Mouse (Mus musculus) limb, embryonic 14.5 days (tissue): ENCODE measurements around the gene Castor1. TPM values are rescaled to one million over a fixed set of nuclear protein-coding genes. Genes with fewer than 3 reads are reported as not detected.

ENCODE experiments used
- ATAC-seq: fragments of 200-750 bp; cut with Nextera tagmentation; 2 replicates; pipeline ENCODE4 v1.8.0; 2017; ENCODE audit warnings: low read depth, moderate number of reproducible peaks, moderate TSS enrichment; ENCODE audit not compliant: low FRiP score
- DNase-seq: peaks from one replicate; pipeline ENCODE4 v3.0.0-alpha.2; 2015; ENCODE audit warnings: low spot score
- H3K27ac ChIP-seq: fragments of 300-500 bp; sonication (generic); replicated peaks from 2 replicates; pipeline ENCODE4 v1.5.1; 2014; ENCODE audit warnings: low read depth, mild to moderate bottlenecking, low read length, moderate library complexity, mixed read lengths
- H3K27me3 ChIP-seq: fragments of 300-500 bp; sonication (generic); 2 replicates; pipeline ENCODE4 v1.6.1; 2014; ENCODE audit warnings: low read length, mixed read lengths; ENCODE audit not compliant: control insufficient read depth, insufficient read depth
- H3K36me3 ChIP-seq: fragments of 300-500 bp; sonication (generic); 2 replicates; pipeline ENCODE4 v1.6.1; 2014; ENCODE audit warnings: mild to moderate bottlenecking, low read length, moderate library complexity, mixed read lengths; ENCODE audit not compliant: control insufficient read depth, insufficient read depth
- H3K4me1 ChIP-seq: fragments of 300-500 bp; sonication (generic); 2 replicates; pipeline ENCODE4 v1.6.1; 2014; ENCODE audit warnings: antibody characterized with exemption, low read length, mixed read lengths; ENCODE audit not compliant: control insufficient read depth, insufficient read depth
- H3K4me2 ChIP-seq: fragments of 300-500 bp; sonication (generic); replicated peaks from 2 replicates; pipeline ENCODE4 v1.6.1; 2014; ENCODE audit warnings: low read depth, mild to moderate bottlenecking, low read length, moderate library complexity; ENCODE audit not compliant: severe bottlenecking
- H3K4me3 ChIP-seq: fragments of 300-500 bp; sonication (generic); replicated peaks from 2 replicates; pipeline ENCODE4 v1.5.1; 2014; ENCODE audit warnings: low read length
- H3K9ac ChIP-seq: fragments of 300-500 bp; sonication (generic); 2 replicates; pipeline ENCODE4 v1.6.1; 2014; ENCODE audit warnings: mild to moderate bottlenecking, low read depth, low read length, moderate library complexity; ENCODE audit not compliant: severe bottlenecking
- H3K9me3 ChIP-seq: fragments of 300-500 bp; sonication (generic); 2 replicates; pipeline ENCODE4 v1.6.1; 2016; ENCODE audit warnings: low read length; ENCODE audit not compliant: control insufficient read depth
- POLR2A ChIP-seq: fragments of 200-500 bp; IDR thresholded peaks from 2 replicates; pipeline ENCODE4 v1.8.0; 2012; ENCODE audit warnings: inconsistent platforms, mild to moderate bottlenecking, moderate library complexity, borderline replicate concordance; ENCODE audit not compliant: insufficient read depth, insufficient read length; ENCODE audit errors: extremely low read depth
- WGBS: fragments of 180-500 bp; shearing (Covaris S2); extraction: QIAGEN DNeasy Blood & Tissue Kit; methylation state at CpG from one replicate; pipeline ENCODE4 v1.1.7; 2014; 5-methylcytosine and 5-hydroxymethylcytosine counted together
- polyA plus RNA-seq, 2 experiments: library from polyadenylated mRNA; depleted of rRNA in 1 of 2; stranded (reverse) in 1 of 2; unstranded in 1 of 2; fragments of >200 nt; fragmentation: Nextera tagmentation in 1 of 2; extraction: Ambion mirVana in 1 of 2; gene quantifications; 2 replicates each; pipeline versions ENCODE4 v1.2.1 to v1.2.3; 2012 to 2014

The Castor1 gene
- polyA plus RNA-seq (2012; rRNA removed) (10.6 and 12.4 TPM in 2 replicates), polyA plus RNA-seq (2014; fragmentation: Nextera tagmentation; extraction: Ambion mirVana) (10.3 and 13.9 TPM in 2 replicates)

- TF ChIP-seq POLR2A = no peak
- Histone ChIP-seq H3K4me1 (peaks cover 14% of the 10 kb centered on the region), H3K4me2 (peak within 1 kb of the TSS; percentile 93), H3K9me3 (no peaks in the 10 kb centered on the region), H3K27me3 (no peaks in the 10 kb centered on the region), H3K36me3 (peaks cover 21% of the 10 kb centered on the region), H3K27ac (no peak within 1 kb of the TSS), H3K4me3 (peak within 1 kb of the TSS; percentile 48), H3K9ac (peak within 1 kb of the TSS; percentile 58)
- ATAC-seq (peak; percentile 78), DNase-seq (peak; percentile 86)
- WGBS = 1% methylated on average over 44 of the region's 56 CpGs
Measured at GRCm38 (mm10) chr11:4217914-4218629, at the start of gene Castor1. TSS of gene Castor1 (plus strand) at chr11:4218225.

DNA sequence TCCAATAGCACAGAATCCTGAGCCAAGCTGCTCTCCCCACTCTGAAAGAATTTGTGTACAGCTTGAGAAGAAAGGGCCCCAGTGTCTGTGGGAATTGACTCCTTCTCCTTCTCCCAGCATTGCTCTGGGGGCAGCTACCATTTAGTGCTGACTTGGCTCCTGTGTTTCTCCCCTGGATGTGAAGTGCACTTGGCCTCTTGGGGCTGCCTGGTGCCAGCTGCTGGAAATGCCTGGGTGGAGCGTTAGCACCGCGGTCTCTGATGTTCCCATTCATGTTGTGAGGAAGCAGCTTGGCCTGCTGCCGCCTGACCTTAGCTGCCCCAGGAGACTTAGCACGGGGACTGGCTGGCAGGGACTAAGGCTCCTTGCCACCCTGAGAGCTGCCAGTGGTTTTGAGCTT, 43.4 kb upstream of the Castor1 start:
- no peak overlapping the region for H3K4me2 ChIP-seq
- no peaks in the 10 kb centered on the region for H3K27me3 ChIP-seq
- no peak overlapping the region for H3K27ac ChIP-seq
- ATAC-seq (no peak), DNase-seq (no peak)
- 93% methylated on average over 5 of the region's 5 CpGs for WGBS
- H3K4me1 ChIP-seq = no peaks in the 10 kb centered on the region
- no peak overlapping the region for H3K4me3 ChIP-seq
- no peak for TF ChIP-seq POLR2A
- H3K9ac ChIP-seq = no peak overlapping the region
- no peaks in the 10 kb centered on the region for H3K9me3 ChIP-seq
- peaks cover 100% of the 10 kb centered on the region for H3K36me3 ChIP-seq

DNA sequence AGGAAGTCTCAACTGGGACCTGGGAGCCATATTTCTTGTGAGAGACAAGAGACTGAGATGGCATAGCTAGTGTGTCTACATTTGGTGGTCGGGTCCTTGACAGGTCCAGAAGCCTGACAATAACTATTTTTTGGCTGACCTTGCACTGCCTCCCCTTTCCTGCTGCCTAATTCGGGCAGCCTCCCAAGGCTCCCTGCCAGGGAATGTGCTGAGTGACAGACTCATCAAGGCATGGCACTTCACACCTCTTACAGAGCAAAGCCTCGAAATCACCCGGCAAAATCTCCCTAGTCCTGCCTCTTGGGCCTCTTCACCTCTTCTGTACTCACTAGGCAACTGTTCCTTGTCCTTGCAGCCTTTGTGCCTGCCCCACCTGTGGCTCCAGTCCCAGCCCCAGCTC, 40.3 kb upstream of the Castor1 start:
- Histone ChIP-seq H3K27me3 (no peaks in the 10 kb centered on the region), H3K9me3 (no peaks in the 10 kb centered on the region), H3K36me3 (peaks cover 99% of the 10 kb centered on the region), H3K4me2 (no peak overlapping the region), H3K4me1 (no peaks in the 10 kb centered on the region), H3K9ac (no peak overlapping the region), H3K27ac (no peak overlapping the region), H3K4me3 (no peak overlapping the region)
- ATAC-seq = no peak
- no peak for DNase-seq
- no peak for TF ChIP-seq POLR2A
- WGBS = 69% methylated on average over 4 of the region's 4 CpGs

GRCm38 (mm10) chr11:4182061-4182460, 36.0 kb upstream of the Castor1 start:
- no peaks in the 10 kb centered on the region for H3K9me3 ChIP-seq
- no peak overlapping the region for H3K9ac ChIP-seq
- DNase-seq = no peak
- H3K27ac ChIP-seq = no peak overlapping the region
- 25% methylated on average over 1 of the region's 1 CpGs for WGBS
- ATAC-seq = no peak
- no peaks in the 10 kb centered on the region for H3K27me3 ChIP-seq
- H3K4me1 ChIP-seq = no peaks in the 10 kb centered on the region
- no peak for TF ChIP-seq POLR2A
- no peak overlapping the region for H3K4me2 ChIP-seq
- no peak overlapping the region for H3K4me3 ChIP-seq
- peaks cover 61% of the 10 kb centered on the region for H3K36me3 ChIP-seq

DNA sequence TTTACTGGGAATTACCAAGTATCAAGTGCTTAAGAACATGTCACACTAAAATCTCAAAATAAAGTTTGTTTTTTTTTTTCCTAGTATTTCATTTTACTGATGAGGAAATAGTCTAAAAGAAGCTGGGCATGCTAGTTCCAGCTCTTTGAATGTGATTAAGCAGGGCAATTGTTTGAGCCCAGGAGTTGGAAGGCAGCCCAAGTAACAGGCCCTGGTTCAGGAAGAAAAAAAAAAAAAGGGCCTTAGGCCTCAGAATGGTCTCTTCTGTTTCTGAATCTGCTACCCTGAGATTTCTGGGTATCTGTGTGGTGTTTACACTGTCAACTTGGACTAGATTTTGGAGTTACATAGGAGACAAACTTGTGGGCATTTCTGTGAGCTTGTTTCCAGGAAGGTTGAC, 34.5 kb upstream of the Castor1 start:
- DNase-seq (no peak), ATAC-seq (no peak)
- H3K27ac ChIP-seq = no peak overlapping the region
- H3K9ac ChIP-seq = no peak overlapping the region
- H3K36me3 ChIP-seq = peaks cover 46% of the 10 kb centered on the region
- no peaks in the 10 kb centered on the region for H3K9me3 ChIP-seq
- H3K27me3 ChIP-seq = no peaks in the 10 kb centered on the region
- H3K4me3 ChIP-seq = no peak overlapping the region
- TF ChIP-seq POLR2A = no peak
- peaks cover 12% of the 10 kb centered on the region for H3K4me1 ChIP-seq
- H3K4me2 ChIP-seq = no peak overlapping the region
